Mouse (Mus musculus): ENCODE data around the gene Hinfp.
A peak's percentile ranks its signal among the peaks of the same experiment; 100 is the strongest.
"Not testable (repeated sequence)": the region's sequence is repeated elsewhere in the genome, so short reads cannot be mapped to it uniquely, and the experiment has no call there.

Gene Hinfp

DNA sequence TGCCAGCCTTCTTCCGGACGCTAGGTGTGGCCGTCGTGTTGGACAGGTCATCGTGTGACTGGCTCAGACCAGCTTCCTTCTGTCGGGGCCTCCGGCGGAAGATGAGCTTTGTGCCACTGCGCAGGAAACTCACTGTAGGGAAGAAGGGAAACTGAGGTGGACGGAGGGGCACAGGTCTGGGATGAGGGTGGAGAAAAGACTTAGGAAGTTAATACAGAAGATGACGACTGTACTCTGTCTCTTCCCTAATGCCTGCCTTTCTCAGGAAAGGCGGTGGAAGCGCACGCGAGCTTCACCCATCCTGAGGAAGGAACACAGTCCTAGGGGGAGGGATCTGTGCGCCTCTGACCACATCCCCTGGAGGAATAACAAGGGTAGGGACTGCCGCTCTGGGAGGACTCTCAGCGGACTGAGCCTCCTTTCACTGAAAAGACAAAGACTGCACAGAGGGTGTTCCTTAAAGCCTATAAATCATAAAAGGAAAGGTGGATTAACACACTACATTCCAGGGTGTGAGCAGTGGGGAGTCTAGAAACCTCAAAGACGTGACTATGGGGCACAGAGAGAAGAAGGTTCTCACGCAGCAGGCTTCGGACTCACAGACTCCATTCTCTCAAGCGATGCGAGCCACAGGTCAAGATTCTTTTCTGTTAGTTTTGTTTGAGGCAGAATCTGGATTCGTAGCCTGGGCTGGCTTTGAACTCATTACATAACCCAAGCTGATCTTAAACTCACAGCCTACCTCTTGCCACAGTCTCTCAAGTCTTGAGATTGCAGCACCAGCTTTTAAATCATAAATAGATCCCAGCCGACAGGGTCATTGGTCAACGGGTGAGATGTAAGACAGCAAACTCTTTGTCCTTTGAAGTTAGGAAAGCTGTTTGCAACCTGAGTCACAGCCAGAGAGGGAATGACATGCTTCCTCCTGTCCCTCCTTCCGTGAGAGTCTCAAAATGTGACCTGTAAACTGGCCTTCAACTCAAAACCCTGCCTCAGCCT is 6.0 kb upstream of the Hinfp start:
- no peak for DNase-seq (ENCODE audit: low read depth, low spot score)

DNA sequence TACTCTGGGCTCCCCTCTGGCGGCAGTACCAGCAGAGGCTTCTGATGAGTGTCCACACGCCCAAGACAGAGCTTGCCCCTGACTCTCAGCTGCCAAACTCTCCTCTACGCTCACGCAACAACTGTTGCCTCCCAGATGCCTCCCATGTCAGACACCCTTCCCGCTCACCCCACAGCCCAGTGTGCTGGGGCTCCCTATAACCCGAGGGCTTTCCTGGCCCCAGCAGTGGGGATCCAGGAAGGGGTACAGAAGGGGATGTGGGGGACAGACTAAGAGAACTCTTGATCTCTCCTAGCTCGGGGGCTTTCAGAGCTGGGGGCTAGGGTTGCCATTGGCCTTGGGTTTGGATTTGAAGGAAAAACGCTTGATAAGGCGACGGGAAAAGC is 5.3 kb upstream of the Hinfp start:
- no peak for DNase-seq (ENCODE audit: low read depth, low spot score)

DNA sequence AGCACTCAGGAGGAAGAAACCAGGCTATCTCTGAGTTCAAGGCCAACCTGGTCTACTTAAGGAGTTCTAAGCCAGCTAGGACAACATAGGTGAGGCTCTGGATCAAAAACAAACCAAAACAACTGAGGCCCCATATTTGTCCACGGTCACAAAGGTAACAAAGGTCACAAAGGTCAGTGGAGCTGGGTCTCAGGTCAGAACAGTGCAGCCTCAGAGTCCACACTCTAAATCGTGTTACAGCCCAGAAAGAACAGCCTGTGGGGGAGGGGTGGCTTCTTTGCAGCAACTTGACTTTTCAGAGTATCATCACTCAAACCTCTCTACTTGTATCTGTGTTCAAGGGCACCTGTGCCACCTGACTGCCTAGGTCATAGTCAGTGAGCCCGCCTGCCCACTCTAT is 4.3 kb upstream of the Hinfp start:
- DNase-seq (ENCODE audit: low read depth, low spot score): no peak

- DNase-seq (ENCODE audit: low read depth, low spot score): no peak
These were observed 1.8 kb upstream of the Hinfp start for GRCm38 (mm10) chr9:44307248-44307647.

DNA sequence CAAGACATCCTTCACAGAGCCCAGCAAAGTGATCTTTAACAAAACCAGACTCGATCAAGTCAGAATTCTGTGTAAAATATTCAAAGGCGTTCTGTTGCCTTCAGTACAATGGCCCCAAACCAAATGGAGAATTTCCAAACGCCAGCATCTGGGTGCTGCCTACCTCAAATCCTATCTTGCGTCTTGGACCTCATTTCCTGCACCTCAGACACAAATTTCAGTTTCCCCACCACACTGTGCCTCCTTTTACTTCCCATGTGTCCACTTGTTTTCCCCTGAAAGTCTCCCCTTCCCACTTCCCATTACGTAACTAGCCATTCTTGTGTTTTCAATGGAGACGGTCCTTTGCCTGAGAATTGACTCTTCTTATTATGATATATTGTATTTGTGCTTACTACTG is 1.1 kb upstream of the Hinfp start:
- DNase-seq (ENCODE audit: low read depth, low spot score): no peak

GRCm38 (mm10) chr9:44300001-44300400 is 5.5 kb downstream of the Hinfp start:
- not testable (repeated sequence) for DNase-seq (ENCODE audit: low read depth, low spot score)

DNA sequence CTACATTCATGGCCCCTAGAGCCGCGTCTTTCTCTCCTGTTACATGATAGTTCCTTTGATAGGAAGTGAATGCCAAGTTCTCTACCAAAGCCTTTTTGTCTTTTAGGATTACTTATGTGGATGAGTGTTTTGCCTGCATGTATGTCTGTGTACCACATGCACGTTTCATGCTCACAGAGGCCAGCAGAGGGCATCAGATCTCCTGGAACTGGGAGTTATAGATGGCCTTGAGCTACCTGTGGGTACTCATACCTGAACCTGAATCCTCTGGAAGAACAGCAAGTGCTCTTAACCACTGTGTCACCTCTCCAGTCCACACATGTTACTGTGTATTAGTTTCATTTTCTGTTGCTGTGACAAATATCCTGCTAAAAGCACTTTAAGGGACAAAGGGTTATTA is 13.0 kb downstream of the Hinfp start:
- peak; percentile 52 for DNase-seq (ENCODE audit: low read depth, low spot score)

- no peak for DNase-seq (ENCODE audit: low read depth, low spot score)
These were observed 16.5 kb downstream of the Hinfp start for GRCm38 (mm10) chr9:44288959-44289291.

- no peak for DNase-seq (ENCODE audit: low read depth, low spot score)
These were observed 17.2 kb downstream of the Hinfp start, which contains the start of gene Abcg4 for GRCm38 (mm10) chr9:44288076-44288958. Gene Abcg4, minus strand, starts transcription at chr9:44288615.

- no peak for DNase-seq (ENCODE audit: low read depth, low spot score)
These were observed 17.9 kb downstream of the Hinfp start for GRCm38 (mm10) chr9:44287401-44288075.

DNA sequence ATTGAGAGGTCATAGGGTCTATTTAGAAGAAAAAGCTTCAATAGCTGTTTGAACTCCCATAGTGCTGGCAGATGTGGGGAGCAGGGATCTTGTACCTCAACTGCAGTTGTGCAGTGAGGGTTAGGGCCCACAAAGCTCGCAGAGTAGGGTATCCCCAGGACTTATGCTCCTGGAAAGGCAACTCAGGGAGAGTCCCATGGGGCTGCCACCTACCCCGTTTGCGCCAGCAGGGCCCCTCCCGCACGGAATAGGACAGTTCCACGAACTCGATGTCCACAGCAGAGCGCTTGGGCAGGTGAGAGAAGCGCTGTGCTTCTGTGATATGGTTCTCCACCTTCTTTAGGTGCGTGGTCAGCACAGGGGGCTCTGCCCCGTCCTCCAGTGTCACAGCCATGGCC is 18.5 kb downstream of the Hinfp start:
- no peak for DNase-seq (ENCODE audit: low read depth, low spot score)

DNA sequence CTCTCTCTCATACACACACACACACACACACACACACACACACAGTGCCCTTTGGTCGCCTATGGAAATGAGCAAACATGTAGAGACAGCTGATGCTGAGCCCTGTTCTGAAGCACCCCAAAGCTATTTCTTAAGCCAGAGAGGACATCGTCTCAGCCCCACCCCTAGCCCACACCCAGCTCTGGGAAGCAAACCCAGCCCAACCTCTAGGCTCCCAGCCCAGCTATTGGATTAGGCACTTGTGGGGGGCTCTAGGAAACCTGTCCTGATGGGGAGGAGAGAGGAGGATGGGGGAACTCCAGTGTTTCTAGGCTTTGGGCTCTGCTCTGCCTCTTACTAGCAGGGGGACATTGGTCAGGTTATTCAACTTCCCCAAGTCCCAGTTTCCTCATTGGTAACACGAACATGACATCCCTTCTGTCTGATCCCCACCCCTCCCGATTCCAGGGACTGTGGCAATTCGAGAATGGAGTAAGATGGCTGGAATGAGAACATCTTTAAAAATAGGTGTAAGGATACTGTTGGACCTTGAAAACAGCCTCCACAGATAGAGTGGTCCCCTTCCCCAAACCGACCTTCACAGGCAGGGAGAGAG is 19.1 kb downstream of the Hinfp start:
- DNase-seq (ENCODE audit: low read depth, low spot score): no peak

GRCm38 (mm10) chr9:44283183-44283582 is 22.3 kb downstream of the Hinfp start:
- DNase-seq (ENCODE audit: low read depth, low spot score): no peak

GRCm38 (mm10) chr9:44269973-44270372 is 35.5 kb downstream of the Hinfp start:
- peak; percentile 71 for DNase-seq (ENCODE audit: low read depth, low spot score)

- peak; percentile 41 for DNase-seq (ENCODE audit: low read depth, low spot score)
These were observed 36.4 kb downstream of the Hinfp start for GRCm38 (mm10) chr9:44269077-44269476.

GRCm38 (mm10) chr9:44268432-44268831 is 37.0 kb downstream of the Hinfp start, which contains the start of gene Nlrx1:
Gene Nlrx1, minus strand, starts transcription at chr9:44268599.
- DNase-seq (ENCODE audit: low read depth, low spot score): peak; percentile 10

DNA sequence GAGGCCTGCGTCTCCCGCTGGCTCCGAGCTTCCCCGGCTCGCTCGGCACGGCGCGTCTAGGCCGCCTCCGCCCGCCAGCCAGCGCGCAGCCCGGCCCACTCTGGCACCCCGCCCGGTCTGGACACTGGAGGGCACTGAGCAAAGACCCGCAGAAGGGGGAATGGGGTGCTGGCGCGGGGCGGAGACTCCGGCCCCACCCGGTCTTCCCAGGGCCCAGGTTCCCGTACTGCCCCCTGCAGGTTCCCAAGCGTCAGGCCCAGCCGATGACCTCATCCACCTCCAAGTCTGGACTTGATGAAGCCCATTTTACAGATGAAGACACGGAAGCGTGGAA is 37.5 kb downstream of the Hinfp start:
- peak; percentile 61 for DNase-seq (ENCODE audit: low read depth, low spot score)

DNA sequence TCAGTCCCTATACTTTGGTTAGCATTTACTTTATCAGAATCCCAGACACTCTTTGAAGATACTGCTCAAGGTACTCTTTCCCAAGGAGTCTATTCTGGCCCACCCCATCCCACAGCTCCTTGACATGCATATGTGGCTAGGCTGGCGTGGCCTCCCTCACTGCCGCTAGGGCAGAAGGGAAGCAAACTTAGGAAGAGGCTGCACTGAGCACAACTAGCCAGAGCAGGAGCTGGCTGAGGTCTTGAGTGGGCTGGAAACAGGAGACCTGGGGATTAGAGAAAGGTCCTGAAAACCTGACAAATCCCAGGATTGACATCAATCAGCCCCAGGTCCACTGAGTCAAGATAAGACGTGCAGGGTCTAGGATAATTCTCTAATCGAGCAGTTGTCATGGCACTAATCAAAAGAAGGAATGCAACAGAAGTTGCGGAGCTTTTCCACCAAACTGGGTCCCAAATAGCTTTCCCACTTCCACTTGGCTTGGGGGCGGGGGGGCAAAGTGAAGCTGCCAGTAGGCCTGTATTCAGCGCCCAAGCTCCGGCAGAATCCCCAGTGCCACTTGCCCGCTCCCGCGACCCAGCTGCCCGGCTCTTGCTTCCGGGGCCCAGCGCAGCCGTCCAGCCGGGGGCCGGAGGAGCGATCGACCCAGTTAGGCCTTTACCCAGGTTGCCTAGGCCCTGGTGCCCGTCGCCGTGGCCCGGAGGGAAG is 38.0 kb downstream of the Hinfp start:
- DNase-seq (ENCODE audit: low read depth, low spot score): peak; percentile 25

DNA sequence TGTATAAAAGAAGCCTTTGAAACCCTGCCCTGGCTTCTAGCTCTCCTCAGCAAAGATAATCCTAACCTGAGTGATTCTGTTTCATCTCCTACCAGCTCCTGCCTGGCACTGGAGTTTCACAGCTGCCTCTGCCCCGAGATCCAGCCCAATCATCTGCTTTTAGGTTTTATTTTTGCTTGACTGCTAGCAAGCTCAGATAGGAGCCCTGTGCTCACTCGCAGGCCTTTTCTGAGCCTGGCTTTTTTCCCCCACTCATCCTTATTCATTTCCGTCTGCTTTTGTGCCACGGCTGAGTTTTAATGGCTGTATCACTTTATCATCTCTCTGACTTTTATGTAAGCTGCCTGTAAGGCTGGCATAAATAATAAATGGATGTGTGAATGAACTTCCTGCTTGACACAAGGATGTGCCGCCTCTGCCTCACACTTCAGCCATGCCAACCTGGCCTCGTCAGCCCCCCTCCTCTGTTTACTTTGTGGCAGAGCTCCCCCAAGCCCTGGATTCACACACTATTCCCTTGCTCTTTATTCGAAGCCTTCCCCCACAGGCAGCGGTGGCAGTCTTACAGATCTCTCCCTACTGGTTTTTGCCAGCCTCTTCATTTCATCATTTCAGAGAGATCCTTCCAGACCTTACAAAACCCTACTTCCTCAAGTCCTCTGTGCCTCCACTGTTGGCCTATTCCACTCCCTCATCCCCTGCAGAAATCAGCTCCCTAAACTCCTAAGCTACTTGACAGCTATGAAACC is 38.8 kb downstream of the Hinfp start:
- no peak for DNase-seq (ENCODE audit: low read depth, low spot score)

GRCm38 (mm10) chr9:44261388-44261787 is 44.1 kb downstream of the Hinfp start:
- DNase-seq (ENCODE audit: low read depth, low spot score): no peak

Measured in 3T3-L1 (cell line).